Mouse (Mus musculus) limb, embryonic 10.5 days (tissue): ENCODE measurements at regions not wholly inside any gene's neighbourhood (a gene's known extent, or its start where the extent isn't known, plus 50 kb on each side); places are given as distances from the start of the nearest gene placed in this dataset.

Source experiments
- DNase-seq: peaks from one replicate; pipeline ENCODE4 v3.0.0-alpha.2; 2017; ENCODE audit warnings: low spot score
- H3K27ac ChIP-seq: fragments of 300-500 bp; sonication (generic); 2 replicates; pipeline ENCODE4 v1.5.1; 2016; ENCODE audit warnings: mild to moderate bottlenecking
- H3K27me3 ChIP-seq: fragments of 300-500 bp; sonication (generic); 2 replicates; pipeline ENCODE4 v1.6.1; 2016; ENCODE audit warnings: low read depth, mild to moderate bottlenecking; ENCODE audit not compliant: poor library complexity, severe bottlenecking
- H3K36me3 ChIP-seq: fragments of 300-500 bp; sonication (generic); 2 replicates; pipeline ENCODE4 v1.6.1; 2016; ENCODE audit warnings: mild to moderate bottlenecking, moderate library complexity
- H3K4me1 ChIP-seq: fragments of 300-500 bp; sonication (generic); 2 replicates; pipeline ENCODE4 v1.6.1; 2016
- H3K4me3 ChIP-seq: fragments of 300-500 bp; sonication (generic); 2 replicates; pipeline ENCODE4 v1.5.1; 2016; ENCODE audit warnings: mild to moderate bottlenecking, moderate library complexity
- H3K9me3 ChIP-seq: fragments of 300-500 bp; sonication (generic); replicated peaks from 2 replicates; pipeline ENCODE4 v1.6.1; 2016; ENCODE audit warnings: mild to moderate bottlenecking
- WGBS: fragments of 180-500 bp; shearing (Covaris S2); methylation state at CpG from one replicate; pipeline ENCODE4 v1.1.7; 2016; 5-methylcytosine and 5-hydroxymethylcytosine counted together

DNA sequence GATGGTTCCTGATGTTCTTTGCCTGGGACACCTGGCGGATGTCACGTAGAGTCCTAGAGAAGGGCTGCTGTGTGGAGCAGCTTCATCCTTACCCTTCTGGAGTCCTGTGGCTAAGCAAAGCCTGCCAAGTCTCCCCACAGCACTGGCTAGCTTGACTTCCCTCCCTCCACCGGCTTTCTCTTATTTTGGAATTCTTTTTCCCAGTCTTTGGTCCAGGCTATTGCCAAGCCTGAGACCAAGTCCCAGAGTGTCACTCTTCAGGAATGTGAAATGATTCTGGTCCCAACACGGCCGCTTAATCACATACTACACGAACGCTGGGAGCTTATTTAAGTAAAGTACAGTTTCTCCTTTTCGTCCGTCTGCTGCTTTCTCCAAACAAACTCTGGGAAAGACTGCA lies 146.4 kb downstream of the Fndc1 start:
- no peak overlapping the region for H3K4me3 ChIP-seq
- no peaks in the 10 kb centered on the region for H3K36me3 ChIP-seq
- WGBS = 94% methylated on average over 9 of the region's 9 CpGs
- H3K9me3 ChIP-seq = no peaks in the 10 kb centered on the region
- H3K4me1 ChIP-seq = no peaks in the 10 kb centered on the region
- no peak for DNase-seq
- H3K27me3 ChIP-seq = no peaks in the 10 kb centered on the region
- H3K27ac ChIP-seq = no peak overlapping the region

DNA sequence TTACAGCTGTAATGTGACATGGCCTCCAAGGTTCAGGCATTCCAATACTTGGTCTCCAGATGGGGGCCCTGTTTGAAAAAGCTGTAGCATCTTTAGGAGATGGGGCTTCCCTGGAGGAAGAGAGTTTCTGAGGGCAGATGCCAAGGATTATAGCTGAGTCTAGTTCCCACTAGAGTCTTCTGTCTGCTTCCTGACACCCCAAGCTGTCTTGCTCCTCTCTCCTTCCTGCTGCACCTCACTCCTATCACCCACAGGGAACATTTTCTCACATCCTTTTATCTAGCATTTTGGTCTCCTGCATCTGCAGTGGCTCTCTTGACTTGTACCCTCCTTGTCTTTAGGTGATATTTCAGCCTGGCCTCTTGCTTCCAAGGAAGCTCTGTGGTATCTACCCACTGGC lies 147.3 kb downstream of the Fndc1 start:
- Histone ChIP-seq H3K9me3 (no peaks in the 10 kb centered on the region), H3K27ac (no peak overlapping the region), H3K36me3 (no peaks in the 10 kb centered on the region), H3K4me1 (no peaks in the 10 kb centered on the region), H3K4me3 (no peak overlapping the region), H3K27me3 (no peaks in the 10 kb centered on the region)
- no peak for DNase-seq

DNA sequence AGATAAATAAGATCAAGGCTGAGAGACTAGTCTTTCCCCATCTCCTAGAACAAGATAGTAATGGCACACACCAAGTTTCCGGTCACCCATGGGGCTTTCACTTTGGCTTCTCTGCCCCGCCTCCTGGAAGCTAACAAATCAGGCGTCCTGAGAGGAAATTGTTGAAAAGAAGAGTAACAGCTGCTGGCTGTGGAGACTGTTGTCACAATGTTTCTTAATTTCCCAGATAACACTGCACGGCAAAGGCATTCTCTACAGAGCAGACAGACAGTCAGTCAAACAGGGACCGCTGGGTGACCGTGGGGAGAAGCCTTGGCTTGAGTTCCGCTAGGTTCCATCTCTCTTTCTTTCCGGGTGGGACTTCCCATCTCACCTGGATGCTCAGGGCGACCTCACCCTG lies 148.2 kb downstream of the Fndc1 start:
- Histone ChIP-seq H3K36me3 (no peaks in the 10 kb centered on the region), H3K4me3 (no peak overlapping the region), H3K27ac (no peak overlapping the region), H3K27me3 (no peaks in the 10 kb centered on the region), H3K9me3 (no peaks in the 10 kb centered on the region), H3K4me1 (no peaks in the 10 kb centered on the region)
- 88% methylated on average over 9 of the region's 9 CpGs for WGBS
- DNase-seq = no peak

- DNase-seq = no peak
- H3K27me3 ChIP-seq = no peaks in the 10 kb centered on the region
- WGBS = 88% methylated on average over 7 of the region's 7 CpGs
Measured at GRCm38 (mm10) chr17:7677796-7678195, 149.3 kb downstream of the Fndc1 start.

DNA sequence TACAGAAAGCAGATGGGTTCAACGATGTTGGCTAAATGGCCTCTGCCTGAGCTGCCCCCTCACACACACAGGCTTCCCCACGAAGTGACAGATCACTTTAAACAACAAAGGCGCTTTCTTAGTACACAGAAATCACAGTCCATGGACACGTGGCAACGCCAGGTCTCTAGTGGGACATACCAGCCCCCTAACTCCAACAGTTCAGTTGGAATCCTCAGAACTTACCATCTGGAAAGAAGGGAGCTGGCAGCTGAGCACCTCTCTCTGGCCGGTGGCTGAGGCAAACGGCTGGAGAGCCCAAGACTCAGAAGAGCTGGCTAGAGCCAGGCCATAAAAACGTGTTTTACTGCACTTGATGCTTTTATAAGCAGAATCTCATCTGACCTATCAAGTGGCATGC lies 149.8 kb downstream of the Fndc1 start:
- no peak for DNase-seq

More at GRCm38 (mm10) chr17:7677796-7678195, 149.3 kb downstream of the Fndc1 start:
- H3K9me3 ChIP-seq = no peaks in the 10 kb centered on the region
- no peaks in the 10 kb centered on the region for H3K4me1 ChIP-seq
- H3K36me3 ChIP-seq = no peaks in the 10 kb centered on the region
- no peak overlapping the region for H3K27ac ChIP-seq
- no peak overlapping the region for H3K4me3 ChIP-seq

GRCm38 (mm10) chr17:7676776-7677175 lies 150.3 kb downstream of the Fndc1 start:
- 79% methylated on average over 2 of the region's 2 CpGs for WGBS
- H3K36me3 ChIP-seq = no peaks in the 10 kb centered on the region
- H3K27ac ChIP-seq = no peak overlapping the region
- no peaks in the 10 kb centered on the region for H3K27me3 ChIP-seq
- H3K9me3 ChIP-seq = no peaks in the 10 kb centered on the region
- no peak overlapping the region for H3K4me3 ChIP-seq
- DNase-seq = no peak
- H3K4me1 ChIP-seq = no peaks in the 10 kb centered on the region

More for the DNA sequence above, 149.8 kb downstream of the Fndc1 start:
- Histone ChIP-seq H3K4me3 (no peak overlapping the region), H3K27me3 (no peaks in the 10 kb centered on the region), H3K27ac (no peak overlapping the region), H3K9me3 (no peaks in the 10 kb centered on the region), H3K4me1 (no peaks in the 10 kb centered on the region), H3K36me3 (no peaks in the 10 kb centered on the region)
- WGBS = 75% methylated on average over 8 of the region's 8 CpGs

GRCm38 (mm10) chr17:7674511-7674910 lies 152.6 kb downstream of the Fndc1 start:
- Histone ChIP-seq H3K9me3 (no peaks in the 10 kb centered on the region), H3K27ac (no peak overlapping the region), H3K36me3 (no peaks in the 10 kb centered on the region), H3K4me1 (no peaks in the 10 kb centered on the region), H3K4me3 (no peak overlapping the region), H3K27me3 (no peaks in the 10 kb centered on the region)
- no peak for DNase-seq
- WGBS = 95% methylated on average over 2 of the region's 2 CpGs

DNA sequence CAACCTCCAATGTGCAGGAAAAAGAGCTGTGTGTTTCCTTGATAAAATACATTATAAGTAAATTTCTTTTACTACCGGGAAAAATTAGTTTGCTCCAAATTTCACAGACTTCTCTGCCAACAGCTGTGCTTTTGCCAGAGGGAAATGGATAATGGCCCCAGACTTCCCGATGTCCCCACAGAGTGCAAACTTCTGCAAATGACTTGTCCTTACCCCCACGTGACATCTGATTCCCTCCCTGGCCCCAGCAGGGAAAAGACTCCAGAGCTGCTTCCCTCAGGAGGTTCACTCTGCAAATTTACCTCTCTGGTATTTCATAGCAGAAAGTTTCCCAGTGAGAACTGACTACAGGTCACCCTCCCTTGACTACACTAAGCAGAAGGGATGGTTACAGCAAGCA lies 159.3 kb downstream of the Fndc1 start:
- no peaks in the 10 kb centered on the region for H3K36me3 ChIP-seq
- no peaks in the 10 kb centered on the region; the same call in 1 of the 2 replicates for H3K4me1 ChIP-seq
- no peak for DNase-seq
- H3K27ac ChIP-seq = no peak overlapping the region
- no peak overlapping the region for H3K4me3 ChIP-seq
- WGBS = 65% methylated on average over 3 of the region's 3 CpGs
- H3K9me3 ChIP-seq = no peaks in the 10 kb centered on the region
- no peaks in the 10 kb centered on the region for H3K27me3 ChIP-seq

DNA sequence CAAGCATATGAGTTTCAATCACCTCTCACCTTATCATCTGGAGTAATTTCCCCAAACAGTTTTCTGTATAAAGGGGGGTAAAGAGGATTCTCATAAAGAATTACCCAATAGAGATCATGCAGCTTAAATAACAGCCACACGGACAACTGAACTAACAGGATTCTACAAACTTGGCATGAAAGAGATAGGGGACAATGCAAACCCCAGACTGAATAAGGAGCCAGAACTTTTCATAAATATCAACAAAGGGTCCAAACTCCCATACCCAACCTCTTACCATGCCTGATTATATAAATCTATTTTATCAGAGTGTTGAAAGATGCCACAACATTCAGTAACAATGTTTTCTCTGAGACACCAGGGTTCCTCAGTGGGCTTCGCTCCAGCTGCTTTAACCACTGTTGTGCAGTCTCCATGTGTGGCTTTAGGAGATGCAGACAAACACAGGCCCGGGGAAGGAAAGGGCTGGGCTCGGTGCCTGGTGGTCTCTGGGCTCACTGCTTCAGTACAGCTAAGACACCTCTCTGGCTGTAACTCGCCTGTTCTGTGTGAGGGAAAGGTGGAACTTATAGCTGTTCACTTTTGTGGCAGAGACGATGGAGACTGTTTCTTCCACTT lies 160.2 kb downstream of the Fndc1 start:
- no peaks in the 10 kb centered on the region for H3K27me3 ChIP-seq
- no peak overlapping the region for H3K27ac ChIP-seq
- 79% methylated on average over 6 of the region's 6 CpGs for WGBS
- H3K9me3 ChIP-seq = no peaks in the 10 kb centered on the region
- H3K4me1 ChIP-seq = no peaks in the 10 kb centered on the region; the same call in 1 of the 2 replicates
- H3K4me3 ChIP-seq = no peak overlapping the region
- DNase-seq = no peak
- H3K36me3 ChIP-seq = no peaks in the 10 kb centered on the region

DNA sequence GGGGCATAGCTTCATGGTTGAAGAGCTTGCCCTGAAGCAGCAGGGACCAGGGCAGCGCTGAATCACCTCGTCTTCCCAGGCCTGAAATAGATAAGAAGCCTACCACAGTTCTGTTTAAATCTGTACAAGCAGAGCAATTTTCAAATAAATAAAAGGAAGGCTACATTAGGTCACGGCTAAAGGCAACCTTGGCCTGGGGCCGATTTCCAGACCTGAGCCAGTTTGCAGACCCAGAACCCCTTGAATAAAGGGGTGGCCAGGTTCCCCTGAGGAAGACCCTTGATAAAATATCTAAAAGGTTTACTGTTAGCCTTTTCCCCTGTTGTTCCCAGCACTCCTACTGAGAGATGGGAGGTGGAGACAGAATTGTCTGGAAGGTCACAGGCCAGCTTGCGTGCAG lies 160.9 kb downstream of the Fndc1 start:
- H3K27me3 ChIP-seq = no peaks in the 10 kb centered on the region
- no peaks in the 10 kb centered on the region for H3K9me3 ChIP-seq
- H3K36me3 ChIP-seq = no peaks in the 10 kb centered on the region
- H3K27ac ChIP-seq = no peak overlapping the region
- 78% methylated on average over 5 of the region's 5 CpGs for WGBS
- H3K4me1 ChIP-seq = no peaks in the 10 kb centered on the region; the same call in 1 of the 2 replicates
- no peak overlapping the region for H3K4me3 ChIP-seq
- no peak for DNase-seq

DNA sequence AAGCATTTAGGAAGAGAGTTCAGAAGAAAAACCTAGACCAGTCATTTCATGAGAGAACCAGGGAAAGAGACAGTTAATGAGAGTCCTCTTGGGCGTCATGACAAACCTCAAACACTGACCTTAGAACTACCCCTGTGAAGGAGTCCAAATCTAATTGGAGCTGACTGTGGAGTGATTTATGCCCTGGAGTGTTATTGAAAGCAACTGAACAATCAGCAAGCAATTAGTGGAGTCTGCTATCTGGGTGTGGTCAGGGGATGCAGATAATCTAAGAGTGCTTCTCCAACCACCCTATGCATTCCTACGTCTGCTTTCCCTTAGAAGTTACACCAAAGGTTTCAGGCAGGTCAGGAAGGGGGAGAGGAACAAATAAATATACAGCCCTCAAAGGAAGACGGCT lies 161.4 kb downstream of the Fndc1 start:
- H3K9me3 ChIP-seq = no peaks in the 10 kb centered on the region
- WGBS = 20% methylated on average over 3 of the region's 3 CpGs
- no peaks in the 10 kb centered on the region for H3K36me3 ChIP-seq
- H3K4me3 ChIP-seq = no peak overlapping the region
- H3K27me3 ChIP-seq = no peaks in the 10 kb centered on the region
- H3K27ac ChIP-seq = no peak overlapping the region
- H3K4me1 ChIP-seq = no peaks in the 10 kb centered on the region; the same call in 1 of the 2 replicates
- DNase-seq = no peak

DNA sequence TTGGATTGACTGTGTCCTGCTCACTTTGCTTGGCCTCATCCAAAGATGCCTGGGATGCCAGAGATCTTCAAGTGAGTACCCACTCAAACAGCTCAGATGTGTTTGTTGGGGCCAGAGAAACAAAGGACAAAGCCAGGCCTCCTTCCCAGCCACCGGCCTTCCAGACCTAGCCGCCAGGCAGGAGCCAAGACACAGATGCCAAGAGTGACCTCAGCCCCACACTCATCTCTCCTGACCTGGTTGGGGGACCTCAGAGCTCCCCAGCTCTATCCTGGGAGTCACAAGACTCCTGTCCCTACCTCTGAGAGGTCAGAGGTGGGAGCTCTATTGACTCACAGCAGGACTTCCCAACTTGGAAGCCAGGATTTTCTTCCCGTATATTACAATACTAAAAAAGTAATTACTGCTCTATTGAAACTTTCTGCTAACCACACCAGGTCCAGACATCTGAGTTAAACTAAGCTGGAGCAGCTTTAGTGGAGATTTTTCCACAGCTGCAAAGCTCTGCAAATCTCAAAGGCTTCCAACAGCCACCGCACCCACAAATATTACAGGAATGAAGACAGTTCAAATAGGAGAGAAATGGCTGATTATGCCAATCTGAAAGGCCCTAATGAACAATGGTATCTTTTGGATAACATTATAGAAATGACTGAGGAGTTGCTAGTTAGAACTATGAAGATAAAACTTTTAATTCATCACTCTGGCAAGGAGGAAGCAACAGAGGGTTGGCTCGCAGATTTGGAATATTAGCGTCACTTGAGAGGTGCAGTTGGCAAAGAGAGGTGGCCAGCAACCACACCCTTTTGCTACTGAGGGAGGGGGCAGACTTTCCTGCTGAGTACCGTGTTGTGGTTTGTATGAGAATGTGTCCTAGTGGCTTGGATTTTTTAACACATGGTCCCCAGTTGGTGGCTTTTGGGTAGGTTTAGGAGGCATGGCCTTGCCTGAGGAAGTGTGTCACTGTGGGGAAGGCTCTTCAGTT lies 162.9 kb downstream of the Fndc1 start:
- no peaks in the 10 kb centered on the region for H3K36me3 ChIP-seq
- no peak overlapping the region for H3K27ac ChIP-seq
- H3K4me1 ChIP-seq = no peaks in the 10 kb centered on the region; the same call in 1 of the 2 replicates
- no peaks in the 10 kb centered on the region for H3K9me3 ChIP-seq
- DNase-seq = no peak
- no peak overlapping the region for H3K4me3 ChIP-seq
- WGBS = 93% methylated on average over 7 of the region's 7 CpGs
- H3K27me3 ChIP-seq = no peaks in the 10 kb centered on the region

DNA sequence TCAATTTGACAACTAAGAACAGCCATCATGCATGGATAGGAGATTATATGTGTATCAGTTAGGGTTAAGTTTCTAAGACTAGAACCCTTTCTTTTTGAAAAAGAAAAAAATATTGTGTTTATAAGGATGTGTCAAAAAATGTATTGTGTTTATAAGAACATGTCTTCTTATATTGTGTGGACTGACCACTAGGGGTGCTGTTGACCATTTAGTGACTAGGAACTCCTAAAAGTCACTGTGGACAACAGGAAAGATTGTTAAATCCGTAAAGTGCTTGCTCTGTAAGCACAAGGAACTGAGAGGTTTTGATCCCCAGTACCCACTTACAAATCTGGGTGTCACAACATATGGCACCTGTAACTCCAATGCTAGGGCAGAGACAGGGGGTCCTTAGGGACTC lies 170.6 kb downstream of the Fndc1 start:
- no peak overlapping the region for H3K27ac ChIP-seq
- H3K4me3 ChIP-seq = no peak overlapping the region
- no peaks in the 10 kb centered on the region for H3K36me3 ChIP-seq
- no peak for DNase-seq
- H3K27me3 ChIP-seq = no peaks in the 10 kb centered on the region
- H3K4me1 ChIP-seq = no peaks in the 10 kb centered on the region
- no peaks in the 10 kb centered on the region for H3K9me3 ChIP-seq
- WGBS = 56% methylated on average over 1 of the region's 1 CpGs
